Mouse (Mus musculus): ENCODE data around the gene Itpka.

Gene Itpka

GRCm38 (mm10) chr2:119758101-119758843 lies 16.1 kb downstream of the Itpka start:
- peak; percentile 50 for DNase-seq

GRCm38 (mm10) chr2:119758844-119759835 lies 17.0 kb downstream of the Itpka start:
- peak; percentile 73 for DNase-seq

GRCm38 (mm10) chr2:119760251-119760650 lies 18.1 kb downstream of the Itpka start, which contains the start of gene Ltk:
Ltk (minus strand) TSS chr2:119760431.
- no peak for DNase-seq

- DNase-seq: no peak
These were observed 20.1 kb downstream of the Itpka start for GRCm38 (mm10) chr2:119762276-119762675.

GRCm38 (mm10) chr2:119763924-119764323 lies 21.8 kb downstream of the Itpka start:
- DNase-seq: no peak

- DNase-seq: peak; percentile 36
These were observed 25.1 kb downstream of the Itpka start for GRCm38 (mm10) chr2:119767246-119767645.

GRCm38 (mm10) chr2:119787206-119787883 lies 45.2 kb downstream of the Itpka start, which contains the start of gene Rpap1:
Rpap1 (minus strand) TSS chr2:119787537.
- peak; percentile 87 for DNase-seq

GRCm38 (mm10) chr2:119789996-119790395 lies 47.9 kb downstream of the Itpka start:
- no peak for DNase-seq

GRCm38 (mm10) chr2:119797279-119797783 lies 55.2 kb downstream of the Itpka start, which contains the start of gene Tyro3:
Tyro3 (plus strand) TSS chr2:119797733.
- DNase-seq: no peak

GRCm38 (mm10) chr2:119798246-119798927 lies 56.2 kb downstream of the Itpka start:
- DNase-seq: peak; percentile 57

GRCm38 (mm10) chr2:119799181-119799960 lies 57.2 kb downstream of the Itpka start:
- DNase-seq: peak; percentile 61

GRCm38 (mm10) chr2:119799961-119800550 lies 57.9 kb downstream of the Itpka start:
- DNase-seq: peak; percentile 57
